Mouse (Mus musculus): ENCODE results near the gene Tmem150b. TPM values are rescaled to one million over a fixed set of nuclear protein-coding genes. Genes with fewer than 3 reads are reported as not detected.
A peak's percentile ranks its signal among the peaks of the same experiment; 100 is the strongest.

Gene Tmem150b
- polyA plus RNA-seq, 1 experiment from 2014 or later: 0.14 TPM

- Histone ChIP-seq H3K4me3 (no peak overlapping the region), H3K27me3 (replicated peaks; ENCODE audit: low read depth, poor library complexity, severe bottlenecking) (no peaks in the 10 kb centered on the region), H3K36me3 (replicated peaks) (peaks cover 55% of the 10 kb centered on the region), H3K27ac (replicated peaks) (no peak overlapping the region), H3K9me3 (no peaks in the 10 kb centered on the region), H3K4me1 (peaks cover 48% of the 10 kb centered on the region)
- 75% methylated on average over 2 of the region's 2 CpGs for WGBS
- DNase-seq (ENCODE audit: low spot score): no peak
These were observed 18.3 kb upstream of the Tmem150b start for GRCm38 (mm10) chr7:4743354-4743753.

DNA sequence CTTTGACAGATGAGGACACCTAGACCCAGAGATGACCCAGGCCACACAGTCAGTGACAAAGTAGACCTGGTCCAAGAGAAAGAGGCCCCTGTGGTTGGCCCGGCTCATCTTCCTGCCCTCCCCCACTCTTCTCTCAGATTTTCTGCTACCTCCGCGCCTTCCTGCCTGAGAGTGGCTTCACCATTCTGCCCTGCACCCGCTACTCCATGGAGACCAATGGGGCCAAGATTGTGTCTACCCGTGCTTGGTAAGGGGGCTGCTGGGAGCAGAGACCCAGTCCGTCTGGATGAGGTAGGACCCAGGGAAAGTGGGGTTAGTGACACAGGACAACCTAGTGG lies 17.4 kb upstream of the Tmem150b start:
- WGBS: 90% methylated on average over 6 of the region's 6 CpGs
- Histone ChIP-seq H3K4me1 (peaks cover 48% of the 10 kb centered on the region), H3K4me3 (peak overlapping the region; percentile 88), H3K36me3 (replicated peaks) (peaks cover 55% of the 10 kb centered on the region), H3K27me3 (replicated peaks; ENCODE audit: low read depth, poor library complexity, severe bottlenecking) (no peaks in the 10 kb centered on the region), H3K27ac (replicated peaks) (no peak overlapping the region), H3K9me3 (no peaks in the 10 kb centered on the region)
- no peak for DNase-seq (ENCODE audit: low spot score)

GRCm38 (mm10) chr7:4741672-4742481 lies 16.8 kb upstream of the Tmem150b start:
- H3K36me3 ChIP-seq (replicated peaks): peaks cover 51% of the 10 kb centered on the region
- no peaks in the 10 kb centered on the region for H3K9me3 ChIP-seq
- H3K4me3 ChIP-seq: peak overlapping the region; percentile 88
- no peaks in the 10 kb centered on the region for H3K27me3 ChIP-seq (replicated peaks; ENCODE audit: low read depth, poor library complexity, severe bottlenecking)
- WGBS: 85% methylated on average over 21 of the region's 21 CpGs
- DNase-seq (ENCODE audit: low spot score): no peak
- peak overlapping the region; percentile 94; the same call in 1 of the 2 replicates for H3K27ac ChIP-seq (replicated peaks)
- peaks cover 48% of the 10 kb centered on the region for H3K4me1 ChIP-seq

- 6% methylated on average over 4 of the region's 4 CpGs for WGBS
- Histone ChIP-seq H3K9me3 (no peaks in the 10 kb centered on the region), H3K27ac (replicated peaks) (peak overlapping the region; percentile 94), H3K27me3 (replicated peaks; ENCODE audit: low read depth, poor library complexity, severe bottlenecking) (no peaks in the 10 kb centered on the region), H3K36me3 (replicated peaks) (peaks cover 44% of the 10 kb centered on the region), H3K4me1 (peaks cover 42% of the 10 kb centered on the region), H3K4me3 (peak overlapping the region; percentile 88)
- peak; percentile 50 for DNase-seq (ENCODE audit: low spot score)
These were observed 16.1 kb upstream of the Tmem150b start for GRCm38 (mm10) chr7:4741151-4741550.

DNA sequence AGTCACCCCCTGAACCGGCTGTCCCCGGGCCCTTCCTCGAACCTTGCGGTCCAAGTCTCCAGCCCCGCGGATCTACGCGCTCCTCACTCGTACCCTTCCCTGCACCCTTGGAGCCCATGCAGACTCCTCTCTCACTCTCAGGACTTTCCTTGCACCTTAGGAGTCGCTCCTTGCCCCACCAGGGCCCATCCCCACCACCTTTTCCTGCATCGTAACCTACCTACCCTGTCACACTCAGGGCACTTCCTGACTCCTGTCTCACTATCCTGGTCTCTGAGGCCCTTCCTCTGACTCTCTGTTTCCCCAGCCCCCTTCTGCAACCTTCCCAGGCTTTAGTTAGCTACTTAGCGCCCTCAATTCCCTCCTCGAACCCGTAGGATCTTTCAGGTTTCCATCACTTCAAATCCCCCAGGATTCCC lies 15.3 kb upstream of the Tmem150b start:
- Histone ChIP-seq H3K9me3 (no peaks in the 10 kb centered on the region), H3K36me3 (replicated peaks) (peaks cover 36% of the 10 kb centered on the region), H3K27me3 (replicated peaks; ENCODE audit: low read depth, poor library complexity, severe bottlenecking) (no peaks in the 10 kb centered on the region), H3K27ac (replicated peaks) (peak overlapping the region; percentile 94), H3K4me3 (peak overlapping the region; percentile 88), H3K4me1 (peaks cover 40% of the 10 kb centered on the region)
- no peak for DNase-seq (ENCODE audit: low spot score)
- WGBS: 0% methylated on average over 14 of the region's 14 CpGs

DNA sequence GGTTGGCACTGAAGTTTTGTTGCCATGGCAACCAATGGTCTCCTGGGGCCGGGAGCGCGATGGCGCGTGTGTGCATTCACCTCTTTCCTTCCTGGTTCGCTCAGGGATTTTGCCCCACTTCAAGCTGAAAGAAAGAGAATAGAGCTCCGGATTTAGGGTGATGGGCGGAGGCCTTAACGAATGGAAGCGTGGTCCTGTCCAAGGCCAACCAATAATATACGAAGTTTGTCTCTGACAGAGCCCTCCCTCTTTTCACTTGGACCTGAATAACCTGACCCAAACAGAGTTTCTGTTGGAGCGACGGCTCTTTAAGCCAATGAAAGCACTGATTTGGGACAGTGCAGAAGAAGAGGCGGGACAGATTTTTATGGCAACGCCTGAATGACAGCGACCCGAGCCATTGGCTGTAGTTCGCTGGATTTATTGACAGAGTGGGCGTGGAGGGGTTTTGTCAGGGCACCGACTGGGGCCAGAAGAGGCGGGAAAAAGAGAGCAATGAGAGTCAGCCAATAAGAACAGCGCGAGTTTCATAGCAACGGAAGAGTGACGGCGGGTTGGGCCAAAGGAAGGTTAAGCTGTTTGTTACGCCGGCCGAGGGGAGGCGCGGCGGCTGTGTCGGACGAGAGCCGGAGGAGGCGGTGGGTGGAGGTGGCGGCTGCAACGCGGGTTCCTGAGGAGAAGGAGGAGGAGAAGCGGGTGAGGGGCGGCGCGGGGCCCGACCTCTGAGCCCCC lies 14.7 kb upstream of the Tmem150b start, which contains the start of gene Kmt5c:
Gene Kmt5c (plus strand): TSS at position 572 of the 732 bp plus-strand sequence.
- Histone ChIP-seq H3K4me3 (peak within 1 kb of the TSS; percentile 88), H3K27ac (replicated peaks) (peak within 1 kb of the TSS; percentile 94), H3K27me3 (replicated peaks; ENCODE audit: low read depth, poor library complexity, severe bottlenecking) (no peaks in the 10 kb centered on the region), H3K36me3 (replicated peaks) (peaks cover 30% of the 10 kb centered on the region), H3K9me3 (no peaks in the 10 kb centered on the region), H3K4me1 (peaks cover 40% of the 10 kb centered on the region)
- peak; percentile 96 for DNase-seq (ENCODE audit: low spot score)
- under 1% methylated on average over 44 of the region's 44 CpGs for WGBS

GRCm38 (mm10) chr7:4739041-4739543 lies 14.0 kb upstream of the Tmem150b start:
- no peak for DNase-seq (ENCODE audit: low spot score)
- peak overlapping the region; percentile 88 for H3K4me3 ChIP-seq
- H3K27me3 ChIP-seq (replicated peaks; ENCODE audit: low read depth, poor library complexity, severe bottlenecking): no peaks in the 10 kb centered on the region
- peak overlapping the region; percentile 94 for H3K27ac ChIP-seq (replicated peaks)
- H3K4me1 ChIP-seq: peaks cover 40% of the 10 kb centered on the region
- WGBS: 50% methylated on average over 10 of the region's 10 CpGs
- peaks cover 24% of the 10 kb centered on the region for H3K36me3 ChIP-seq (replicated peaks)
- no peaks in the 10 kb centered on the region for H3K9me3 ChIP-seq

- DNase-seq (ENCODE audit: low spot score): no peak
- Histone ChIP-seq H3K27ac (replicated peaks) (no peak overlapping the region), H3K4me3 (no peak overlapping the region), H3K9me3 (no peaks in the 10 kb centered on the region), H3K27me3 (replicated peaks; ENCODE audit: low read depth, poor library complexity, severe bottlenecking) (0 out of 2 replicates have a peak, but pooled peaks cover 3% of the 10 kb centered on the region), H3K36me3 (replicated peaks) (no peaks in the 10 kb centered on the region), H3K4me1 (no peaks in the 10 kb centered on the region)
- 70% methylated on average over 6 of the region's 6 CpGs for WGBS
These were observed 7.9 kb upstream of the Tmem150b start for GRCm38 (mm10) chr7:4732968-4733392.

DNA sequence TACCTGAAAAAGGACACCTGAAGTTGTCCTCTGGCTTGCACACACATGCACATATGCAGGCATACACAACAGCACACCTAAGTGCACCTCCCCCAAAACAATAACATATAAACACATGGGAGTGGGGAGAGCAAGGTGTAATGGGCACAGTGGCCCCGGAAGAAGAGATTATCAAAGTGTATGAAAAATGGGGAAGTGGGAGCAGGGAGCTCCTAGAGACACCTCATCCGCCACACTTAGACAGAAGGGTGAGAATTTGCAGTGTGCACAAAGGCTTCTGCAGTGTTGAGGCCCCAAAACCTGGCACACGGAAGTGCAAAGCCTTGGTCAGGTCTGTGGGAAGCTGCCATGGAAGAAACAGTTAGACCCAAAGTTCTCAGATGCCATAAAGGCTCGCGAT lies 6.0 kb upstream of the Tmem150b start:
- 0 out of 2 replicates have a peak, but pooled peaks cover 3% of the 10 kb centered on the region for H3K27me3 ChIP-seq (replicated peaks; ENCODE audit: low read depth, poor library complexity, severe bottlenecking)
- 83% methylated on average over 5 of the region's 5 CpGs for WGBS
- H3K4me3 ChIP-seq: no peak overlapping the region
- H3K9me3 ChIP-seq: no peaks in the 10 kb centered on the region
- H3K4me1 ChIP-seq: no peaks in the 10 kb centered on the region
- H3K27ac ChIP-seq (replicated peaks): no peak overlapping the region
- DNase-seq (ENCODE audit: low spot score): no peak
- no peaks in the 10 kb centered on the region for H3K36me3 ChIP-seq (replicated peaks)

GRCm38 (mm10) chr7:4724359-4724758 lies 690 bp downstream of the Tmem150b start:
- H3K36me3 ChIP-seq (replicated peaks): no peaks in the 10 kb centered on the region
- H3K4me3 ChIP-seq: no peak overlapping the region; the same call in 1 of the 2 replicates
- WGBS: 78% methylated on average over 3 of the region's 3 CpGs
- no peak overlapping the region for H3K27ac ChIP-seq (replicated peaks)
- no peaks in the 10 kb centered on the region for H3K27me3 ChIP-seq (replicated peaks; ENCODE audit: low read depth, poor library complexity, severe bottlenecking)
- no peaks in the 10 kb centered on the region for H3K4me1 ChIP-seq
- no peaks in the 10 kb centered on the region for H3K9me3 ChIP-seq
- DNase-seq (ENCODE audit: low spot score): no peak

DNA sequence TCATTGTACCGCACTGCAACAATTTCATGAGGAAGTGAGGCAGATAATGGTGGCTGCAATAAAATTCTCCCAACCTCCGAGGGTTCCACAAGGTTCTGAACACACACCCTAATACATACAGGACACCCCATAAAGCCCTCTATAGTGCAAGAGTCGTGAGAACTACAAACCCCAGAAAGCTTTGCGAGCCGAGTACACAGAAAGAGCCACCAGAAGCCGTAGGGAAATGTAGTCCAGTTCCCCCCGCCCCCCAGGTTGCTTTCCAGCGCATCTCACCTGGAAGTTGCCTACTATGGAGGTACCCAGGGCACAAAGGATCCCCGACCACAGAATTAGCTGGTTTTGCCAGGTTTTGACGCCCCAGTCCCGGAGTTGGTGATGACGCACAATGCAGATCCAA lies 1.5 kb downstream of the Tmem150b start:
- 39% methylated on average over 12 of the region's 12 CpGs for WGBS
- H3K4me1 ChIP-seq: no peaks in the 10 kb centered on the region
- no peaks in the 10 kb centered on the region for H3K36me3 ChIP-seq (replicated peaks)
- H3K27ac ChIP-seq (replicated peaks): no peak overlapping the region
- no peaks in the 10 kb centered on the region for H3K9me3 ChIP-seq
- H3K27me3 ChIP-seq (replicated peaks; ENCODE audit: low read depth, poor library complexity, severe bottlenecking): no peaks in the 10 kb centered on the region
- DNase-seq (ENCODE audit: low spot score): no peak
- H3K4me3 ChIP-seq: peak overlapping the region; percentile 45

- H3K9me3 ChIP-seq: no peaks in the 10 kb centered on the region
- no peak for DNase-seq (ENCODE audit: low spot score)
- no peaks in the 10 kb centered on the region for H3K4me1 ChIP-seq
- peaks cover 38% of the 10 kb centered on the region for H3K36me3 ChIP-seq (replicated peaks)
- no peak overlapping the region for H3K27ac ChIP-seq (replicated peaks)
- WGBS: 87% methylated on average over 3 of the region's 3 CpGs
- H3K27me3 ChIP-seq (replicated peaks; ENCODE audit: low read depth, poor library complexity, severe bottlenecking): no peaks in the 10 kb centered on the region
- no peak overlapping the region for H3K4me3 ChIP-seq
These were observed 5.8 kb downstream of the Tmem150b start for GRCm38 (mm10) chr7:4719276-4719675.

Measured in embryonic facial prominence, embryonic 10.5 days (tissue).